Mouse (Mus musculus): Measurements from ENCODE around the gene Shisal2a. TPM values are rescaled to one million over a fixed set of nuclear protein-coding genes. Genes with fewer than 3 reads are reported as not detected.

Gene Shisal2a
- polyA plus RNA-seq, 1 experiment from 2014 or later: 1.2 TPM

DNA sequence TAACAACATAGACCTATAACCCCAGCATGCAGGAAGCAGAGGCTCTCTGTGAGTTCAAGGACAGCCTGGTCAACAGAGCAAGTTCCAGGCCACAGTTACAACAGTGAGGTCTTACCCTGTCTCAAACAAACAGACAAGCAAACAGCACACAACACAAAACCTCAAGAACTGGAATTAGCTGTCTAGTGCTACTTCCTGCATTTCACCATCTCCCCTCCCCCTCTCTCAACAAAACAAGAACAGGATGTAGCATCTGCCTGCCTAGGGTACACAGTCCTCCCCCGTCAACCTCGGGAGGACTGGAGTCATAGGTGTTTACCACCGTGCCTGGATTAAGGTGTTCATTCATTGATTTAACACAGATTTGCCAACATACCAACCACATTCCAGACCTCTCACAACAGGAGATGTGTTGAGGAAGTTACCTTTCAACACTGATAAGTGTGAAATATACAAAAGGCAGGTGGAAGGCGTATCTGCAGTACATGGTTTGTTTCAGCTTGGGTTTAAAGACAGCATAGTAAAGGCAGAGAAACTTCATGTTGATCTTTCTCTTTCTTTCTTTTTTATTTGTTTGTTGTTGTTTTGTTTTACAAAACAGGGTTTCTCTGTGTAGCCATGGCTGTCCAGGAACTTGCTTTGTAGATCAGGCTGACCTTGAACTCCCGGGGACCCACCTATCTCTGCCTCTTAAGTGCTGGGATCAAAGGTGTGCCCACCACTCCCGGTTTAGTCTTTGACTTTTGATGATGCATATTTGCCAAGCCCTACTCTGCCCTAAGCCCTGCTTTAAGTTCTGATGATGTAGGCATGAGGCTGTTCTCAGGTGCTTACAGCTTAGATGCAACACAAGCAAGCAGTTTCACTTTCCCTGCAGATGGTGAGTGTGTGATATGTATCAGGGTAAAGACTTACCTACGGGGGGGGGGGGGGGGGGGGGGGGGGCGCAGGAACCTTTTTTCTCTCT, 64.2 kb downstream of the Shisal2a start:
- 44% methylated on average over 8 of the region's 8 CpGs for WGBS
- no peak for ATAC-seq (ENCODE audit: insufficient read depth, low FRiP score)
- H3K27ac ChIP-seq (ENCODE audit: low read length): no peak overlapping the region
- H3K36me3 ChIP-seq (ENCODE audit: control insufficient read depth, insufficient read depth, low read length): no peaks in the 10 kb centered on the region
- no peak overlapping the region for H3K9ac ChIP-seq (ENCODE audit: low read length)
- H3K27me3 ChIP-seq (ENCODE audit: control insufficient read depth, insufficient read depth, low read length): no peaks in the 10 kb centered on the region
- H3K9me3 ChIP-seq (replicated peaks; ENCODE audit: control insufficient read depth, low read length): no peaks in the 10 kb centered on the region
- no peak overlapping the region for H3K4me2 ChIP-seq (ENCODE audit: low read depth, low read length)
- no peaks in the 10 kb centered on the region for H3K4me1 ChIP-seq (ENCODE audit: control insufficient read depth, insufficient read depth, low read length)
- no peak overlapping the region for H3K4me3 ChIP-seq (replicated peaks; ENCODE audit: low read length)

Other genes starting within 250 kb of the Shisal2a start
- 247 and 257 TPM in 2 replicates for gene Scp2, start 238.4 kb downstream of the Shisal2a start, polyA plus RNA-seq (2015; fragmentation: Nextera tagmentation; extraction: Ambion mirVana)
- gene Echdc2, start 217.9 kb downstream of the Shisal2a start, polyA plus RNA-seq (2015; fragmentation: Nextera tagmentation; extraction: Ambion mirVana): 35.3 and 36.7 TPM in 2 replicates
- 0.29 and 0.35 TPM in 2 replicates for gene Zyg11a, start 165.3 kb downstream of the Shisal2a start, polyA plus RNA-seq (2015; fragmentation: Nextera tagmentation; extraction: Ambion mirVana)
- gene Zyg11b, start 82.3 kb downstream of the Shisal2a start, polyA plus RNA-seq (2015; fragmentation: Nextera tagmentation; extraction: Ambion mirVana): 10.3 and 10.5 TPM in 2 replicates
- gene Coa7, start 55.2 kb downstream of the Shisal2a start, polyA plus RNA-seq (2015; fragmentation: Nextera tagmentation; extraction: Ambion mirVana): 45.6 and 55.2 TPM in 2 replicates
- 63.3 and 66.6 TPM in 2 replicates for gene Gpx7, start 23.6 kb upstream of the Shisal2a start, polyA plus RNA-seq (2015; fragmentation: Nextera tagmentation; extraction: Ambion mirVana)
- gene Tut4, start 76.1 kb upstream of the Shisal2a start, polyA plus RNA-seq (2015; fragmentation: Nextera tagmentation; extraction: Ambion mirVana): 46.2 and 49.3 TPM in 2 replicates
- 69.2 and 74.2 TPM in 2 replicates for gene Prpf38a, start 196.0 kb upstream of the Shisal2a start, polyA plus RNA-seq (2015; fragmentation: Nextera tagmentation; extraction: Ambion mirVana)
- 8.5 and 8.8 TPM in 2 replicates for gene Orc1, start 196.1 kb upstream of the Shisal2a start, polyA plus RNA-seq (2015; fragmentation: Nextera tagmentation; extraction: Ambion mirVana)
- gene Cc2d1b, start 236.6 kb upstream of the Shisal2a start, polyA plus RNA-seq (2015; fragmentation: Nextera tagmentation; extraction: Ambion mirVana): 30.1 and 34.1 TPM in 2 replicates